Mouse (Mus musculus): ENCODE results near the gene Bad. TPM values are rescaled to one million over a fixed set of nuclear protein-coding genes. Genes with fewer than 3 reads are reported as not detected.
"Not testable (repeated sequence)": the region's sequence is repeated elsewhere in the genome, so short reads cannot be mapped to it uniquely, and the experiment has no call there.

Gene Bad
- polyA plus RNA-seq (2014; fragmentation: Nextera tagmentation; extraction: Ambion mirVana): 58.1 and 63.5 TPM in 2 replicates

DNA sequence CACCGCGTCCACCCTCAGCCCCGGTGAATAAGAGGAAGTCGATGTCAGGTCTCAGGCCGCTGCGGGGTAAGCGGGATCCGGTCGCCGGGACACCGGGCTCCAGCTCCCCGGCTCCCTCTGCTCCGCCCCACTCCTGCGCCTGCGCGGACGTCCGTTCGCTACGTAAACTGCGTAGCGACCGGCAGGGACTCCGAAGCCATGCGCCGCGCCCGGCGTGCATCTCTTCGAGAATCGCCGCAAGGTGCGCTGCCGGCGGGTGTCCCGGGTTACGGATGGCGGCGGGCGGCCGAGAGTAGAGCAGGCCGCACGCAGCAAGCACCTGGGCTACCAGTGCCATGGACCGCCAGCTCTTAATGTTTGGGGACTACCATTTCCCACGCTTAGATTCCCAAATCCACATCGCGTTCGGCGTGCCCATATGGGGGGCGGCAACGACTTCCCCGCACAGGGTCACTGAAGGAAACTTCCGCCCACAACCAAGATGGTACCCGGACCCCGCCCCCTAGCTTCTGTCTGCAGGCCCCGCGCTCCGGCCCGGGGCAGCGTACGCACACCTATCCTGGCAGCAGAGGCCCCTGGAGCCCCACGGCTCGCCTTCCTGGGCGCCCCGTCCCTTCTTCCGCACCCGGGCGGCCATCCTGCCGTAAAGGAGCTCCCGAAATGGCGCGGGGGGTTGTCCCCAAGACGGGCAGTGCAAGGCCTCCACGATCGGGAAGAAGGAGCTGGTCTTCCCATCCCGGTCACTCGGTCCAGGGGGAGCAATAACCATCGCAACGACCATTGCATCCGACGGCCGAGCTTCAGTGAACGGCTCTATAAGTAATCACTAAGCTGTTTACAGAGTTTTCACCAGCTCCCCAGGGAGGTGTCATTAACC lies at the start of gene Bad:
TSS of gene Bad (plus strand) at position 490 of the 877 bp plus-strand sequence.
- peak within 1 kb of the TSS; percentile 99 for H3K4me2 ChIP-seq (ENCODE audit: low read length)
- peak within 1 kb of the TSS; percentile 96 for H3K27ac ChIP-seq (ENCODE audit: low read depth)
- H3K4me3 ChIP-seq (ENCODE audit: low read depth, low read length): peak within 1 kb of the TSS; percentile 77
- under 1% methylated on average over 83 of the region's 83 CpGs for WGBS
- no peaks in the 10 kb centered on the region for H3K27me3 ChIP-seq (replicated peaks; ENCODE audit: control insufficient read depth, insufficient read depth, low read length)
- H3K9me3 ChIP-seq (ENCODE audit: control insufficient read depth, low read length): no peaks in the 10 kb centered on the region
- peaks cover 12% of the 10 kb centered on the region for H3K4me1 ChIP-seq (replicated peaks; ENCODE audit: control insufficient read depth, insufficient read depth, low read length)
- ATAC-seq (replicated peaks; ENCODE audit: low FRiP score, low TSS enrichment, low read depth): peak; percentile 82
- H3K36me3 ChIP-seq (ENCODE audit: control insufficient read depth, insufficient read depth, low read length): peaks cover 3% of the 10 kb centered on the region; the same call in 1 of the 2 replicates
- peak within 1 kb of the TSS; percentile 71 for H3K9ac ChIP-seq (ENCODE audit: low read length)
- peak; percentile 99 for DNase-seq (ENCODE audit: low spot score)

DNA sequence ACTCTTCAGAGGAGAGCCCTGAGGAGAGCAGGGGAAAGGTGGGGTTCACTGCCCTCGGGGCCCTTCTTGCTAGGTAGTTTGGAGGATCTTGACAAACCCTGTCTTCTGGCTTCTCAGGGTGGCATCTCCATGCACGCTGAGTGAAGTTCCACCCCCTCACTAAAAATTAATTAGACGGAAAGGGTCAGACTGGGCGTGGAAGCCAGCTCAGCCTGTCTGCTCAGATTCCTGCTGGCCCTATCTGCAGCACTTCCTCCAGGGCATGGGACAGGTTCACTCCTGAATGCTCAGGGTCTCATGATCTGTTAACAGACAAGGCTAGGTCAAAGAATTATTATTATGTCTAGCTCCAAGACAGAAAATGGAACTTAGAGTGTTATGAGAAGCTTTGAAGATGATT lies 49.1 kb upstream of the Bad start:
- Histone ChIP-seq H3K4me3 (ENCODE audit: low read depth, low read length) (no peak overlapping the region), H3K27me3 (replicated peaks; ENCODE audit: control insufficient read depth, insufficient read depth, low read length) (no peaks in the 10 kb centered on the region), H3K27ac (ENCODE audit: low read depth) (no peak overlapping the region), H3K36me3 (ENCODE audit: control insufficient read depth, insufficient read depth, low read length) (no peaks in the 10 kb centered on the region), H3K4me2 (ENCODE audit: low read length) (no peak overlapping the region), H3K9ac (ENCODE audit: low read length) (no peak overlapping the region), H3K4me1 (replicated peaks; ENCODE audit: control insufficient read depth, insufficient read depth, low read length) (no peaks in the 10 kb centered on the region), H3K9me3 (ENCODE audit: control insufficient read depth, low read length) (0 out of 2 replicates have a peak, but pooled peaks cover 2% of the 10 kb centered on the region)
- 49% methylated on average over 4 of the region's 4 CpGs for WGBS
- DNase-seq (ENCODE audit: low spot score) (no peak), ATAC-seq (replicated peaks; ENCODE audit: low FRiP score, low TSS enrichment, low read depth) (no peak)

DNA sequence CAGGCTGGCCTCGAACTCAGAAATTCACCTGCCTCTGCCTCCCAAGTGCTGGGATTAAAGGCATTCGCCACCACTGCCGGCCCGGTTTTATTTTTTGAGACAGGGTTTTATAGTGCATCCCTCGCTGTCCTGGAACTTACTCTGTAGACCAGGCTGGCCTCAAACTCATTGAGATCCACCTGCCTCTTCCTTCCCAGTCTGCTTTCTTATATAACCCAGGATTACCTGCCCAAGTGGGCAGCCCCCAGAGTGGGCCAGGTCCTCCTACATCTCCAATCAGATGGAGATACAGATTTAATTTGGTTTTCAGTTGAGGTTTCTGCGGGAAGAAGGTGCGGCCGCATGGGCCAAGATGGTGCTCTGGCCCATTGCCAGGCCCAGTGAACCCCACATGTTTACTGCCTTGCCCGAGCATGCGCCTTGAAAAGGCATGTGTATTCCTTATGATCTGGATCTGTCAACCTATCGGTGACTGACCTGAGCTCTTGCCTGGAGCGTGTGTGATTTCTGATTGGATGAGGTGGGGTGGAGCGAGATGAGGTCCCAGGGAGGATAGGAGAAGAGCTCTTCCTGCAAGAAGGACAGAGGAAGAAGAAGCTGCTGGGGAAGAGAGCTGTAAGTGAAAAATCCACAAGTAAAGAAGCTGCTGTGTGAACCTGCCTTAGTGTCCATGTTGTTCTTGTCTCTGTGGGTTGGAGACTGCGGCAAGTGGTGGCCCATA lies 47.8 kb upstream of the Bad start:
- H3K27me3 ChIP-seq (replicated peaks; ENCODE audit: control insufficient read depth, insufficient read depth, low read length): no peaks in the 10 kb centered on the region
- no peaks in the 10 kb centered on the region for H3K4me1 ChIP-seq (replicated peaks; ENCODE audit: control insufficient read depth, insufficient read depth, low read length)
- no peak for DNase-seq (ENCODE audit: low spot score)
- H3K9me3 ChIP-seq (ENCODE audit: control insufficient read depth, low read length): 0 out of 2 replicates have a peak, but pooled peaks cover 2% of the 10 kb centered on the region
- H3K36me3 ChIP-seq (ENCODE audit: control insufficient read depth, insufficient read depth, low read length): no peaks in the 10 kb centered on the region
- H3K4me2 ChIP-seq (ENCODE audit: low read length): no peak overlapping the region
- no peak overlapping the region for H3K27ac ChIP-seq (ENCODE audit: low read depth)
- H3K4me3 ChIP-seq (ENCODE audit: low read depth, low read length): no peak overlapping the region
- no peak overlapping the region for H3K9ac ChIP-seq (ENCODE audit: low read length)
- ATAC-seq (replicated peaks; ENCODE audit: low FRiP score, low TSS enrichment, low read depth): no peak
- 92% methylated on average over 14 of the region's 14 CpGs for WGBS

DNA sequence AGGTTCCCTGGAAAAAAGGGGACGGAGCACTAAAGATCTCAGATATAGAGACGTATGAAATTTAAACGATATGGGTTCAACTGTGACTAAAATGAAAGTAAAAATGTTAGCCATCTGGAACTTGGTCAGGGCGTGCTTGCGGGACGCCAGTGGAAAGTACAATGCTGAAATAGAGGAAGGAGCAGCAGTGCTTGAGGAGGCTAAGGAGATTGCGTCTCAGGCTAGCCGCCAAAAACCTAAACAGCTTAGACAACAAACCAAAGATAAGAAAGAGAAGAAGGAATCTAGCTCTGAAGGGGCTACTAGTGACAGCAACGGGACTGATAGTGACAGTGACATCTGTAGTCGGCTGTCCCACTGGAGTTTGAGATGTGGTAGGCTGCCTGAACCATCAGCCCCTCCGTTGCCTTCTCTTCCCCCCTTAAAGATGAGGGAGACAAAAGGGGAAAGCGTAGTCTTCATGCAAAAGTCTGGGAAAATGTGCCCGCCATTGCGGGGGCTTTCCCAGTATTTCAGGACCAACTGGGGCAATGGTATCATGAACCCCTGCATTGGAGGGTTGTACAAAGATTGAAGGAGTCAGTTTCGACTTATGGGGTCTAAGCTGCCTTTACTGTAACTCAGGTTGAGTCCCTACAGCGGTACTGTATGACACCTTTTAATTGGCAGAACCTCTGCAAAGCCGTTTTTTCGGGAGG lies 45.9 kb upstream of the Bad start:
- not testable (repeated sequence) for H3K36me3 ChIP-seq (ENCODE audit: control insufficient read depth, insufficient read depth, low read length); H3K9ac ChIP-seq (ENCODE audit: low read length); H3K27me3 ChIP-seq (replicated peaks; ENCODE audit: control insufficient read depth, insufficient read depth, low read length); H3K4me3 ChIP-seq (ENCODE audit: low read depth, low read length); ATAC-seq (replicated peaks; ENCODE audit: low FRiP score, low TSS enrichment, low read depth); DNase-seq (ENCODE audit: low spot score); H3K9me3 ChIP-seq (ENCODE audit: control insufficient read depth, low read length); H3K27ac ChIP-seq (ENCODE audit: low read depth); H3K4me1 ChIP-seq (replicated peaks; ENCODE audit: control insufficient read depth, insufficient read depth, low read length); H3K4me2 ChIP-seq (ENCODE audit: low read length)
- 91% methylated on average over 18 of the region's 18 CpGs for WGBS

DNA sequence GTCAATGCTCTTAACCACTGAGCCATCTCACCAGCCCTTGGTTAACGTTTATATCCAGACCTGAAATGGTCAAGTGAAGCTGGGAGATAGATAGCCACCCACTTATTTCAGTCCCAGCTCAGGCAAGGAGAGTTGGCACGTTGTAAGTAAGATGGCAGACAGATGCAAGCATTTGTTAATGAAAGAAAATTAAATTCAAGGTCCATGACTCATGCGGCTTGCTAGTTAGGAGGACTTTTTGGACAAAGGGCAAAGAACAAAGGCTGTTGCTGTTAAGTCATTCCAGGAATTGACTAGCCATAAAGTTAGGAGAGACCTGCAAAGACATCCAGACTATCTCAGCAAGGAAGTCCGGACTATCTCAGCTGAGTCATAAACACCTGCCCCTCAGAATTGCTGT lies 42.0 kb upstream of the Bad start:
- no peaks in the 10 kb centered on the region for H3K36me3 ChIP-seq (ENCODE audit: control insufficient read depth, insufficient read depth, low read length)
- DNase-seq (ENCODE audit: low spot score) (no peak), ATAC-seq (replicated peaks; ENCODE audit: low FRiP score, low TSS enrichment, low read depth) (no peak)
- H3K9ac ChIP-seq (ENCODE audit: low read length): no peak overlapping the region
- no peaks in the 10 kb centered on the region for H3K4me1 ChIP-seq (replicated peaks; ENCODE audit: control insufficient read depth, insufficient read depth, low read length)
- H3K27ac ChIP-seq (ENCODE audit: low read depth): no peak overlapping the region
- H3K4me2 ChIP-seq (ENCODE audit: low read length): no peak overlapping the region
- H3K9me3 ChIP-seq (ENCODE audit: control insufficient read depth, low read length): 0 out of 2 replicates have a peak, but pooled peaks cover 5% of the 10 kb centered on the region
- 73% methylated on average over 4 of the region's 4 CpGs for WGBS
- no peak overlapping the region for H3K4me3 ChIP-seq (ENCODE audit: low read depth, low read length)
- no peaks in the 10 kb centered on the region for H3K27me3 ChIP-seq (replicated peaks; ENCODE audit: control insufficient read depth, insufficient read depth, low read length)

DNA sequence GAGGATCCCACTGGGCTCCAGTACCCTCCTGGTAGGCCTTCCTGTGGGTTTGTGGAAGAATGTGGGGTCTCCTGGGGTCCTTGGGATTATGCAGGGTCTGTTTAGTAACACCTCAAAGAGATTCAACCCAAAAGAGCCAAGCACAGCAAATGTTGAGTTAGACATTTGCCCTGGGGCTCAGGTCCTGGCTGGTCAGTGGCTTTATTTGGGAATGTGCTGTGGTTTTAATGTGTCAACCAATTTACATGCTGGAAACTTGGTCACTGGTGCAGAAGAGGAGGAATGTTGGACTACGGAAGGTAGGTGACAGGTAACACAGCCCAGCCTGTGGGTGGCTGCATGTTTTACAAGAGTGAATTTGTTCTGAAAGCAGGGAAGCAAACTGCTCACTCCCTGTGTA lies 38.6 kb upstream of the Bad start:
- WGBS: 85% methylated on average over 1 of the region's 1 CpGs

DNA sequence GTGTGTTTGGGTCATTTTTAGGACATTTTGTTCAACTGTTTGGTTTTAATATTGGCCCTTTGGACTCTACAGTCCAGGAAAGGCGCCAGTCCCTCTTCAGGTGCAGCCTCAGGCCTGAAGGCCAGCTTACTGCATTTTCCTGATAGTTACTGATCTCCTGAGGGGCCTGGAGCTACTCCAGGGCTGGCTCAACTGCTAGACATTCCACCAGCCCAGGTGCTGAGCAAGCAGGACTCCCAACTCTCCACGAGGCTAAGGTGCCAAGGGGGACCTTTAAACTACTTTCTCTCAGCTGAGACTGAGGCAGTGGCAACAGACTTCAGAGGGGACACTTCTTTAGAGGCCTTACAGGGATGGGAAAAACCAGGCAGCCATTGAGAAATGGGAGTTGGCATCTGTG lies 36.8 kb upstream of the Bad start:
- no peak overlapping the region for H3K27ac ChIP-seq (ENCODE audit: low read depth)
- H3K9me3 ChIP-seq (ENCODE audit: control insufficient read depth, low read length): 0 out of 2 replicates have a peak, but pooled peaks cover 3% of the 10 kb centered on the region
- peaks cover 23% of the 10 kb centered on the region for H3K36me3 ChIP-seq (ENCODE audit: control insufficient read depth, insufficient read depth, low read length)
- H3K4me1 ChIP-seq (replicated peaks; ENCODE audit: control insufficient read depth, insufficient read depth, low read length): peaks cover 13% of the 10 kb centered on the region
- H3K4me3 ChIP-seq (ENCODE audit: low read depth, low read length): no peak overlapping the region
- H3K4me2 ChIP-seq (ENCODE audit: low read length): no peak overlapping the region
- no peak for ATAC-seq (replicated peaks; ENCODE audit: low FRiP score, low TSS enrichment, low read depth)
- no peak for DNase-seq (ENCODE audit: low spot score)
- WGBS: 81% methylated on average over 2 of the region's 2 CpGs
- H3K9ac ChIP-seq (ENCODE audit: low read length): no peak overlapping the region
- H3K27me3 ChIP-seq (replicated peaks; ENCODE audit: control insufficient read depth, insufficient read depth, low read length): no peaks in the 10 kb centered on the region

More for the DNA sequence above, 38.6 kb upstream of the Bad start:
- Histone ChIP-seq H3K4me1 (replicated peaks; ENCODE audit: control insufficient read depth, insufficient read depth, low read length) (peaks cover 2% of the 10 kb centered on the region), H3K9ac (ENCODE audit: low read length) (no peak overlapping the region), H3K36me3 (ENCODE audit: control insufficient read depth, insufficient read depth, low read length) (peaks cover 23% of the 10 kb centered on the region), H3K4me3 (ENCODE audit: low read depth, low read length) (no peak overlapping the region), H3K4me2 (ENCODE audit: low read length) (no peak overlapping the region), H3K27ac (ENCODE audit: low read depth) (no peak overlapping the region), H3K27me3 (replicated peaks; ENCODE audit: control insufficient read depth, insufficient read depth, low read length) (no peaks in the 10 kb centered on the region), H3K9me3 (ENCODE audit: control insufficient read depth, low read length) (0 out of 2 replicates have a peak, but pooled peaks cover 3% of the 10 kb centered on the region)
- no peak for ATAC-seq (replicated peaks; ENCODE audit: low FRiP score, low TSS enrichment, low read depth)
- no peak for DNase-seq (ENCODE audit: low spot score)

DNA sequence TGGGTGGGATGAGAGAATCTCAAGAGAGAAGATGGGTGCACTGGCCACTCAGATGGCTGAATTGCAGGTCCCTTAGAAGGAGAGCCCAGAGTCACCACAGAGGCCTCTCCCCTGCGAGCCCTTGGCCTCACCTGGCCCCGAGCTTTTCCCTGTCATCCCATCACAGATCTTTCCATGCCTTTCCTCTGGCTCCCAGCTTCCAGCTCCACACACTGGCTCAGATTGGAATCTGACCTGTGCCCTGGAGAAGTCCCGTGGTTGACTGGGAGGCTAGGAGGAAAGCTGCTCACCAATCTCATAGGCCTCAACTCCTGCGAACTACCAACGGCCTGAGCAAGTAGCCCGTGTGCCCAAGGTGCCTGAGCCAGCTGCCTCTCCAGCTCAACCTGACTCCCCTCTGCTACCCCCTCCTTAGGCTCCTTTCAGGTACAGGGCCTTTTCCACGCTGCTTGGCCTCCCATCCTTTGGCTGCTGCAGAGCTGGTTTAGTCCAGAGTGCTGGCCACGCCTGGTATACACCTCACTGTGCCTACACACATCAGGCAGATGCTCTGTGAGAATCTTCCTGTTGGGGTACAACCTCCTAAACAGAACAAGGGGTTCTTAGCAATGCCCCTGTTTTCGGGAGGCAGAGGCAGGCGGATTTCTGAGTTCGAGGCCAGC lies 36.0 kb upstream of the Bad start:
- no peak for DNase-seq (ENCODE audit: low spot score)
- ATAC-seq (replicated peaks; ENCODE audit: low FRiP score, low TSS enrichment, low read depth): no peak
- WGBS: 92% methylated on average over 11 of the region's 11 CpGs

More for the DNA sequence above, 36.0 kb upstream of the Bad start:
- no peak overlapping the region for H3K4me2 ChIP-seq (ENCODE audit: low read length)
- H3K9ac ChIP-seq (ENCODE audit: low read length): no peak overlapping the region
- peaks cover 23% of the 10 kb centered on the region for H3K36me3 ChIP-seq (ENCODE audit: control insufficient read depth, insufficient read depth, low read length)
- H3K4me3 ChIP-seq (ENCODE audit: low read depth, low read length): no peak overlapping the region
- no peaks in the 10 kb centered on the region for H3K9me3 ChIP-seq (ENCODE audit: control insufficient read depth, low read length)
- H3K27ac ChIP-seq (ENCODE audit: low read depth): no peak overlapping the region
- H3K4me1 ChIP-seq (replicated peaks; ENCODE audit: control insufficient read depth, insufficient read depth, low read length): peaks cover 13% of the 10 kb centered on the region
- no peaks in the 10 kb centered on the region for H3K27me3 ChIP-seq (replicated peaks; ENCODE audit: control insufficient read depth, insufficient read depth, low read length)
